Mouse (Mus musculus): Measurements from ENCODE around the gene Pkm.

DNA sequence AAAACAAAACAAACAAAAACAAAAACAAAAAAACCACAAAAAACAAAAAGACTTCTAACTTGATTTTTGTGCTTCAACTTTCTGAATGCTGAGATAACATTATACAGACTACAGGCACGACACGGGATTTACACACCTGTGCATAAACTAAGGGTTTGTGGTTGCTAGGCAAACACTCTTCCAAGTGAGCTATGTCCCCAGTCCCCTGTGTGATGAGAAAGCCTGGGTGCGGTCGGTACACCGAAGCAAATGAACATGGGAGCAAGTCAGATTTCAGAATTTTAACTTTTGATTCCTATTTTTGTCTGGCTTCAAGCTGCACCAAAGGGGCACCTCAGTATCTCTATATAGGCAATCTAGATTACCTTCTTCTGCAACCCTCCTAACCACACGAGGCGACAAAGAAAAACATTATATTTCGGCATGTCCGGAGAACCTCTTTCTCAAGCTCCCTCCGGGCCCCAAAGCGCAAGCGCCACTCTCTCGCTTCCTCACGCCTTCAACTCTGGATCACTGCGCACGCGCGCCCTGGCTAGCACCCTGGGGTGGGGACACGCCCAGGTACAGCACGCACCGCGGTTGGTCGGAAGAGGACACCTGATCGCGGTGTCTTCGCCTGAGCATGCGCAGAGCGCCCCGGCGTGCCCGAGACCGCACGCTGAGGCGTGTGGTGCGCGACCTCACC lies 39.4 kb upstream of the Pkm start, which contains the start of gene Parp6:
- TF ChIP-seq CTCF (IDR thresholded peaks at IDR 0.05; ENCODE audit: low read depth) (no peak), EP300 (IDR thresholded peaks at IDR 0.05; ENCODE audit: low read depth) (no peak)
